Mouse (Mus musculus): ENCODE data around the gene Gabrb1.

GRCm38 (mm10) chr5:72046261-72046660 lies 388.3 kb downstream of the Gabrb1 start:
- TF ChIP-seq CTCF (IDR thresholded peaks at IDR 0.05; ENCODE audit: control insufficient read depth, insufficient read depth, insufficient read length) (no peak), USF1 (IDR thresholded peaks at IDR 0.05; ENCODE audit: low read depth) (no peak), MAX (IDR thresholded peaks at IDR 0.05) (no peak)

Data from C2C12 (cell line).